Mouse (Mus musculus): ENCODE data around the gene Nav1.
"Not testable (repeated sequence)": the region's sequence is repeated elsewhere in the genome, so short reads cannot be mapped to it uniquely, and the experiment has no call there.

Nav1 gene

DNA sequence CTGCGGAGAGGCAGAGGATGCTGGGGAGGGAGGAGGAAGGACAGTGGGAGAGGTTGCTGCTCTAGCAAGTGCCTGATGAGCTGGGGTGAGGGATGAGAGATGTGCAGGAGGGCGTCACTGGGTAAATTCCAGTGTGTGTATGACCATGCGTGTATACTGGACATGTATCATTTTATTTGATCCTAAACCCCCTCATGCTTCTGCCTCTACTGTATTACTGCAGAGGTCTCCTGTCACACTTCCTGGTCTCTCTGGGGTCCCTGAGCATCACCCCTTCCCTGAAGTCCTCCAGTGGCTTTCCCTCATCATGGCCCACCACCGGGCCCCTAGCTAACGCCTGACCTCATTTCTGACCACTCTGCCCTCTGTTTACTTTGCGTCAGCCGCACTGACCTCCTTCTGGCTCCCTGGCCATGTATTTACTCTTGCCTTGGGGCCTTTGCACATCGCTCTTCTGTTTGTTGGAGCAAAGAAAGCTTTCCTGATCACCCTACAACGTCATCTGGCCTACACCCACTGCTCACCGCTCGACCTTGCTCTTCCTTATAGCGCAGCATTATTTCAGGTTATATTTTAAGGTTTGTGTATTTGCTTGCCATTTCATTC, 91.4 kb downstream of the Nav1 start:
- no peak for DNase-seq (ENCODE audit: low spot score)

DNA sequence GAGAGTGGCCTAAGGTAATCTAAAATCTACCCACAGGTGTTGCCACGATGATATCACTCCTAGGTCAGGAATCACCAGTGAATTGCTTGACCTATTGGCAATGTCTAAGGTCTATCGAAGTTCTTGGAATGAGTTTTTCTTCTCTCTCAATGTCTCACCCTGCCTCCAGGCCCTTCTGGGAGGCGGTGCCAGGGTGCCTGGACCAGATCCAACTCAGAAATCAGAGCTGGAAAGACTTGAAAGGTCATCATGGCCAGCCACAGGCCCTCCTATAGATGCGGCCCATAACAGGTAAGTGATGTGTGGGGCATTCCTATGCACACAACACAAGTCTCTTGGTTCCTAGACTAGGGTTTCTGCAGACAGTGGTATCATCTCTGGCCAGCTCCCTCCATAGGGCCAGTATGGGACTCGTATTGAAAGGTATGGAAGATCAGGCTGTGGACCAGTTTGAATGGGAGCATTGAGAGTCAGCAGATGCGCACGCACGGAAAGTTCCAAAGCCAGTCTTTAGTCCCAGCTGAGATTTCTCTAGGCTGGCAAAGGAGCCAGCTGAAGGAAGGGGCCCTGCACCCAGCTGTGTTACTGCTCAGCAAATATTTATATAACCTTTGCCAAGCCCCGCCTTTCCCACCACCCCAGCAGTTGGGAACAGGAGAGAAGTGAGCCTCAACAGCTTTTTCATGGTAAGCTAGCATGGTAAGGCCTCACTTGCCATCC, 92.0 kb downstream of the Nav1 start:
- no peak for DNase-seq (ENCODE audit: low spot score)

DNA sequence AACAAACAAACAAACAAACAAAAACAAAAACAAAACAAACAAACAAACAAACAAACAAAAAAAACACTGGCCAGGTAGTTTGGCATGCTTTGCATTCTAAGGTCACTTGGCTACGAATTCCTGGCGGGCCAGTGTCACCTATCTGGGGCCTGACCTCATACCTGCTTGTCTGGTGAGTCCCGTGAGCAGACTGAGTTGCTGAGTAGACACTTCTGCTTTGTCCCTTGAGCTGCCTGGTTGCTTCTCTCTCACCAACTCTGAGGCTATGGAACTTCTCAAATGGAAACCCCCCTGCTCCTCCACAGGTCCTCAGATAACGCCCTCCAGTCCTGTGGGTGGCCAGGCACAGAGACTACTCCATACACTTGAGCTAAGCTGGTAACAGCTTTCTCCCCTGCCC, 93.0 kb downstream of the Nav1 start:
- no peak for DNase-seq (ENCODE audit: low spot score)

DNA sequence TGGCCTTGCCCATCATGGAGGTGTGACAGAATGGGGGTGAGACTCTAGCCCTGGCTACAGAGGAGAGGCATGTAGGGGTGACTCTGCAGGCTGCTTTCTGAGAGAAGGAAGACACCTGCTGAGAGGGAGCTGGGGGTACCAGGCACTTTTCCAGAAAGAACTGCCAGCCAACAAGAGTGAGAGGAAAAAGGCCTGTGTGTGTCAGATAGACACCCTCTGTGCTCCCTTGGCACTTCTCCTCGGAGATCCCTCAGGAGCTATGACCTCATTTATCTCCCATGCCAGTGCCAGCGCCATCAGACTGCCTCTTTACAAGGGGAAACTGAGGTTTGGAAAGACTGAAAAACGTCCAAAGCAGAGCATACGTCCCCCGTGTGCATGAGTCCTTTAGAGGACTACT, 93.6 kb downstream of the Nav1 start:
- DNase-seq (ENCODE audit: low spot score) = no peak

DNA sequence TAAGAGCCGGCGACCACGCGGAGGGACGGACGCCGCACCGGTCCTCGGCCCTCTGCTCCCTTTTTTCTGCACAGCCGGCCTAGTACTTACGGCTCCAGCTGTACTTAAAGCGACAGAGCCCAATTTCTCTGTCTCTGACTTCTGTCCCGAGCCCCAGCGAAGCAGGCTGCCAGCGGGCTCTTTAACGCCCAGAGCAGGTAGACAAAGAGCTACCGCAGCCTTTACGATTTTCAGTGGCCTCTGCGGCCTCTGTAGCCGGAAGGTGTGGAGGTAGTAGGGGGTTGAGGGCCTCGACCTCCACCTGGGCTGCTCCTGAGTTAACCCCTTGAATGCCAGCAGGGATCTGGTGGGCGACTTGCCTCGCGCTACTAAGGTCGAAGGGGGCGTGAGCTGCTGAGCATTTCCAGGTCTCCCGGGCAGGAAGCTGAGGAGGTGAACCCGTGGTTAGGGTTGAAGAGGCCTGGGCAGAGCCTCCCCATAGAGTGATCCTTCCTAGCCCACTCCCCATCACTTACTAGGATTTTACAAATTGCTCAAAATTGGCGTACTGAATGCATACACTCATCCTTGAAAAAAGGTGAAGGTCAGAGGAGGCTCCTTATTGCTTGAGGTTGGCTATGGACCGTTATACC, 96.6 kb downstream of the Nav1 start:
- no peak for DNase-seq (ENCODE audit: low spot score)

DNA sequence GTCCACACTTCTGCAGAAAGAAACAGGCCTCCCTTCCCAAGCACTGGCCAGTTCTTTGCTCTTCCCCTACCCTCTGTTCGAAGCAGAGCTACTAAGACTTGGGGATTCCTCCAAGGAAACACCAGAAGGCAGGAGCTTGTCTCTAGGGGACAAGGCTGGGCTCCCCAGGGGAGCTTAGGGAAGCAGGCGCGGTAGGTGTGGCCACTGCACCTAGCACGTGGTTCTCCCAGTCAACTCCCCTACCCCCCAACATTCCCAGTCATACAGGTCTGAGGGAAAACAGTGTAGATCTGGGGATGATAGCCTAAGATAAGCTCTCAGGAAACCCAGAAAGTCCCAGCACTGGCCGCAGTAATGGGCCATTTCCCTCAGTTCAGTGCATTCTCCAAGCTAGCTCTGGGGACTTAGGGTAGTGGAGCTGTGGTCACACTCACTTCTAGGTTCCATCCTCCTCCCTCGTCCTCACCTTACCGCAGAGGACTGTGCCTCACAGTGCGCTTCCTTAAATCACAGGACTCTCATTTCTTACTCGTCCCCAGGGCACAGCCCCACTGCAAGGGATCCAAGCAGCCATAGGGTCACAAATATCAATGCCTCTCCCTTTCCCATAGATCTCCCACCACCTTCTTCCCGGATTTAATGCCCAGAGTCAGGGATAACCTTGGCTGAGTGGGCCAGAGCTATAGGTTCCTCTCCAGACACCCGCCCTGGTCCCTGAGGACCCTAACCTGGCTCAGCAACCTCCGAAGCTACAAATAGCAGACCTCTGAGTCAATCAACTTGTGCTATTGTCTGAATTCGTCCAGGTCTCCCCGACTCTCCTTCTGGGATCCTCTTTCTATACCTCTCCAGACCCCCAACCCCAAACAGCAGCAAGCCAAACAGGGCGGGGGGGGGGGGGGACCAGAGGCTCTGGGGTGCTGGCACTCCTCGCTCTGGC, 97.7 kb downstream of the Nav1 start:
- DNase-seq (ENCODE audit: low spot score) = no peak

DNA sequence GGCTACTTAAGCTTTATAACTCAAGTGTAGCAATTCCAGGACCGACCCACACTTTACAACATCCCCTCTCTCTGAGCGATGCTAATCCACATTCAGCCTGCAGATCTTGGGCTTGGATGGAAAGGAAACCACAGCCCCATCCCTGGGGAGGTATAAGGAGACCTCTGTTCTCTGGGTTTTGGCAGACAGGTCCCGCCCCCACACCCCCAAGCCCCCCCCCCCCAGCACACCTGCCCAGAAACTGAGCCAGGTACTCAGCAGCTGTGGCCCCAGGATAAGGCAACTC, 98.8 kb downstream of the Nav1 start:
- no peak for DNase-seq (ENCODE audit: low spot score)

DNA sequence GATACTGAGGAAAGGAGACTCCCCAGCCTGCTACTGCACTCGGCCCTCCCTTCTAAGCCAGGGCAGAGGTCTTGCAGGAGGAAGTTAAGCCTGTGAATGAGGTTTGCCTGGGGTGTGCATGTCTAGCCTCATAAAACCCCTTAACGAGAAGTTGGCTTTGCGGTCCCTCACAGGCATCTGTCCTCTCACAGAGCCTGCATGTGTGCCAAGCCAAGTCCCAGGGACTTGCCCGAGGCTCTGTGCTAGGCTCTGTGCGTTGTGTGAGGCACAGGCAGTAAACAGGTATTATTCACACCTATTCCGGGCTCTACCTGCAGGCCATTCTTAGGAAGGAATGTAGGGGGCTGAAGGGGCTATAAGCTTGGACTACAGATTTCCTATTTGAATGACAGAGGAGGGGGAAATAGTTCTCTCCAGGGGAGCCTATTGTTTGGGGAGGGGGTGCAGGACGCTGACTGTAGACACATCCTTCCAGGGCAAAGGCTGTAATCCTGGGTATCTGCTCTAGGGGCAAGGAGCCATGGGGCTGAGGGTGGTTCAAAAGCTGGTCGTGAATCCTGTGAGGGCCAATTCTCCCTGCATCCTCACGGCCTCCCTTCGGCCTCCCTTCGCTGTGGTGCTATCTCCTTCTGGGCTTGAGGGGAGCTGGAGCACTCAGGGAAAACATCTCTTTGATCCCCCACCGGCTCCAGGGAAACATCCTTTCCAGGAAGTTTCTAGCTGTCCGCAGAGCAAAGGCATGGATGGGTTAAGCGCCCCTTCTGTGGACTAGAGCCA, 99.3 kb downstream of the Nav1 start:
- DNase-seq (ENCODE audit: low spot score) = no peak

DNA sequence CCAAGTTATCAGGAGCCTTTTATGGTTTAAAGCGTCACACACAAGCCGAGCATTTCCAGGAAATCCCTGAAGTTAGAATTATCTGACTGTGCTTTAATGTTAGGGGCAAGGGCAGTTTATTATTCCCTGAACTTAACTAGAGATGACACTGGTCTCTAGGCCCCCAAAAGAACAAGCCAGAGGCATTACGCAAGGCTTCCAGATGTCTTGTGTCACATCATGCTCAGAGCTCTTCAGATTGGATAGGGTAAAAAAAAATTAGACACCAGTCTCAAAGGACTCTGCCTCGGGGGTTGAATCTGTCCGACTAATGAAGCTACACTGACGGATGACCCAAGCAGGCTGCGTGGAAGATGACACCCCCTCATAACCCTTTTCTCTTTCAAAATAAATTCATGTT, 101.6 kb downstream of the Nav1 start:
- no peak for DNase-seq (ENCODE audit: low spot score)

DNA sequence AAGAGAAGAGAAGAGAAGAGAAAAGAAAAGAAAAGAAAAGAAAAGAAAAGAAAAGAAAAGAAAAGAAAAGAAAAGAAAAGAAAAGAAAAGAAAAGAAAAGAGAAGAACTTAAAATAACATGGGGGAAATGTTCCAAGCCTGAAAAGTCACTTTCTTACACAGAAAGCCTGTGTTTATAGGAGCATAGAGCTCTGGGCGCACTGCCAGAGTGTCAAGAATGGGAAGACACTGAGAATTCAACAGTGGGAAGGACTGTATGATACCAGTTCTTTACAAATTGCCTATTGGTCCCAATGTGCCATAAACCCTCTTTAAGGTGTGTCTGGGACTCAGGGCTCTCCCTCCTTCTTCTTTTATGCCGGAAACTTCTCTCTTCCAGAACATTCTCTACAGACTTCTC, 103.7 kb downstream of the Nav1 start:
- DNase-seq (ENCODE audit: low spot score) = no peak

DNA sequence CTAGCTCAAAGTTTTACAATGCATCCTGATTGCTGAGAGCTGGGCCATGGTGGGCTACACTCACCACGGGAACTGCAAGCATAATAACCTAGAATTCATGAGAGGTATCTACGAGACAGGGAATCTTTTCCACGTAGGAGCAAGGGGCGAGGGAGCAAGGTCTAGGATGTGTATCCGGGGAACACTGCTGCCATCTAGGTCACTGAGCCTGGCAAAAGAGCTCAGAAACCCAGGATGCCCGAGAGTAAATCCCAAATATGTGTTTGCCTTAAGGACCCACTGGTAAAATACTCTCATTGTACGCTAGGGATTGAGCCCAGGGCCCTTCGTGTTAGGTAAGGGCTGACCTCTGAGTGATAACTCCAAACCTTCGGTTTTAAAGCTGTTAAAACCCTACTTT, 104.3 kb downstream of the Nav1 start:
- DNase-seq (ENCODE audit: low spot score) = no peak

DNA sequence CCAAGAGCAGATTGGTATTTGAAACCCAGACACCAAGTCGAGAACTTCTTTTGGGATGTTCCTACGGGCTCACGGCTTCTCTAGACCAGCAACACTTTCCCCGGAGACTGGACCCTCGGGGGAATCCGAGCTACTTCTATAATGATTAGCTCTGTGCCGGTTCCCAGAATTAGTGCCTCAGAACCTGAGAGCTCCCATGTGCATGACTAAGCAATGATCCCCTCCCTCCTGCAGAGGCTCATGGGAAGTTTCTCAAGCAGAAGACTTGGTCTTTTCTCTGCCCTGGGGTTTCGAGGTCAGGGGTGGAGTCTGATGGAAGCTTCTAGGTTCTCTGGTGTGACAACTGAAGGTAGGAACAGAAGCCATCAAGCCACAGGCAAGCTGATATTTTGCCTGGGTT, 105.0 kb downstream of the Nav1 start:
- DNase-seq (ENCODE audit: low spot score) = no peak

DNA sequence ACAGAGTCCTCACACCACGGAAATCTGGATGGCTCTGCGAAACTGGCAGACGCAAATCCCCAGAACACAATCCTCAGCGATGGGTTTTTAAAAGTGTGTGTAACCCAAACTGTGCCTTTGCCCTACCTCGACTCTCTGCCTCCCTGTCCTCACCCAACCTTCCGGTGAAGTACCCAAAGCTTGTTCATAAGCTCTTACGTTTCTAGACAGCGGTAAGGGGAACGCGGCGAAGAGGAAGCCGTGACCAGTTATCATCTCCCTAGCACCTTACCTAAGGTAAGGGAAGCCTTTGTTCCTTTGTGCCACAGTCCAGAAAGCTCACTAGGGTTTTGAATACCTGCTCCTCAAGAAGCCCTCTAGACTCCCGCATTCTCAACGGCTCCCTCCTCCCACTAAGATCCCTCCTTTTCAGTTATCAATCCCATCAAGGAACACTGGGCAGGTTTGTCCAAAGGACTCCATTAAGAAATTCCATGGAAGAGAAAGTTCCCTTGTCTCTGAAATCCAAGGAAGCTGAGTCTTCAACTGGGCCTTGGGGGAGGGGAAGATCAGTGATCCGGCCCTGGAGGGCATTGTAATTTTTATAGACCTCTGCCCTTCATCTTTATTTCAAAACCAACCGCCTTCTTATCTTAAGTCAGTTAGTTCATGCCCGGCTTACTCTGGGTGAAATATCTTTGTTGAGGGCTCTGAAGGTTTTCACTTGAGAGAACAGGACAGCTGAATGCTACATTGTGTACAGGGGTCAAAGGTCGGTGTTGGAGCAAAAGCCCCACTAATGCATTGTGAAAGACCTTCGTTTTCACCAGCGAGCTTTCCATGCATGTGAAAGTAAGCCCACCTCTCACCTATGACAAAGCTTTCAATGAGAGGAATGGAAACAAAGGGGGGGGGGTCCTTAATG, 108.4 kb downstream of the Nav1 start:
- DNase-seq (ENCODE audit: low spot score) = no peak

DNA sequence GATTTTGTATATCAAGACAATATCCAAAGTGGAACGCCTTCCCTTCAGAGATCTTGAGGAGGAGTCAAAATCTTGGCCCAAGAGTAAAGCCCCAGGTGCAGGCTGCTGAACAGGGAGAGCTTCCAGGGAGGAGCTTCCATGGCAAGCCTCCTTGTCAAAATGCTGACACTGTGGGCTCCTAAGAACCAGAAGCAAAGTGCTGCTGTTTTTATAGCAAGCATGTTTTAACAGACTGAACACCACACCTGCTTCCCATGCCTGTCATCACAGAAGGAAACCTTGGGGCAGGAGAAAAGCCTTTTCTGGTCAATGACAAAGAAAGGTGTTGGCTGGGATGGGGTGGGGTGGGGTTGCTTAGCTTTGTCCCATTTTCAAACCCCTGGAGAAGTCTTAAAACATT, 112.0 kb downstream of the Nav1 start:
- DNase-seq (ENCODE audit: low spot score) = no peak

DNA sequence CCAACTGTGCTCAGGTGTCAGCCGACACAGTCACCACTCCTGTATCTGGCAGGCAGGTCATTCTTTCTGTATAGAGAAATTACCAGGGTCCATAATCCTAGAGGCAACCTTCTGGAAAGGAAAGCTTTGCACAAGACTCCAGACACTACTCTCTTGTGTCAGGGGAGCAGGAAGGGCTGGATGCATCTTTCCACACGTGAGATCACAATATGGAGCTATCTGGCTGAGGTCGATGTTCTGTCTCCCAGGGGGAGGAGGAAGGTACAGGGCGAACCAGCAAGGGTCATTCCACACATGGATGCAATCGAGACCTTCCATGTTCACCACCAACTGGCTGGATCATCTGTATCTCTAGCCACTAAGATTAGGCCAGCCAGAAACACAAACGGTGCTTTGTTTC, 113.2 kb downstream of the Nav1 start:
- DNase-seq (ENCODE audit: low spot score) = no peak

DNA sequence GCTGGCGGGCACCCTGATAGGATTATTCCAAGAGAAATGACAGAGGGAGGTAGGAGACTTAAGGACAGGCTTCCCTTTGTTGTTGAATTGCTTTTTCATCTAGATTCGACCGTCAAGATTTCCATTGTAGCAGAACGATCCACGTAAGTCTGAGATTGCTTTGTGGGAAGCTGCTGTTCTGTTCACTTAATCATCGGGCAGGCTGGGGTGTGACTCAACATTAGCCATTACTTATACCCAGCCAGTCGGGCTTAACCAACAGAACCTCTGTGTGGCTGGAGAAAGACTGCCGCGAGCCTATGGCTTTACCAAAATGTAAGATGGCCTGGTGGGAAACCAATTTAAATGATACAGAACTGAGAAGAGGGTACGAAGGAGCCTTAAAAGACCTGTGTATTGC, 114.7 kb downstream of the Nav1 start:
- no peak for DNase-seq (ENCODE audit: low spot score)

DNA sequence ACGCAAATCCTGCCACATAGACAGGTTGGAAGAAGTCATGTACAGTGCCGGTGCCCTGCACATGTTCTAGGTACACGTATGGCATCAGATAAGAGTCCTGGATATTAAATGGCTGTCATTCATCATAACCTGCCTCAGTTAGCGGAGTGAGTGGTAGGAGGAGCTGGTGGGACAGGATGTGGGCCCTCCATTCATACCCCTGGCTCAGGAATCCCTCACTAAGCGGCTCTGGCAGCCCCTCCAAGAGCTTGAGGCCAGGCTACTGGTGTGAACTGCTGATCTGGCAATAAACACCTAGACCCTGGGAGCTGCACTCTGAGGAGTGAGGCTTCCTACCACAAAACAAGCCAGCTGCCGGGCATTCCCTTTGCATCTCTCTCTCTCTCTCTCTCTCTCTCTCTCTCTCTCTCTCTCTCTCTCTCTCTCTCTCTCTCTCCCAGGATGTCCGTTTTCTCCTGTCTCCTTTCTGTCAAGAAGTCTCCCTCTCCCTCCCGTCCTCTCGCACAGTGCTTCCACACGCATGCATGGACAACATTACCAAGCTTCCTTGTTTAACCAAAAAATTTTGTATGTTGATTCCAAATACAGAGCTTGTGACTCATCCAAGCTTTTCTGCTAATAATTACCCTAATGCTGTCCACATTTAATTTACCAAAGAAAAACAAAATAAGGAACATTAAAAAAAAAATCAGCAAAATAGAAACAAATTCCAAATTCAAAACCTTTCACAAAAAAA, 116.0 kb downstream of the Nav1 start:
- no peak for DNase-seq (ENCODE audit: low spot score)

DNA sequence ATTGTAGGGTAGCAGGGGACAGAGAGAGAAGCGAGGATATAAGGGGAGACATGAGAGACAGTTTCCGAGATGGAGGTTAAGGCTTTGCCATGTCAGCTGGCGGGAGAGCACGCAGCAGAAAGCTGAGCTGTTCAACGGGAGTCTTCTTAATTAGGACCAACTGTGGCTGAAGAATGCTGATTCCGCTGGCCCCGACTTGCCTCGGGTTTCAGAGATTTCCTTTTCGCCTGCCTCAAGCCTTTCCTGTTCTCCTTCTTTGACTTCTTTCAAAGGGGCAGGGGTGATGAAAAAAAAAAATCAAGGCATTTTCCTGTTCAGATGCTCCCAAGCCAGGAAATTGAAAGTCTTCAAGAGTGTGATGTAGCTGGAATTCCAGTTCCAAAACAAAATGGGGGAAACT, 118.2 kb downstream of the Nav1 start:
- DNase-seq (ENCODE audit: low spot score) = no peak

DNA sequence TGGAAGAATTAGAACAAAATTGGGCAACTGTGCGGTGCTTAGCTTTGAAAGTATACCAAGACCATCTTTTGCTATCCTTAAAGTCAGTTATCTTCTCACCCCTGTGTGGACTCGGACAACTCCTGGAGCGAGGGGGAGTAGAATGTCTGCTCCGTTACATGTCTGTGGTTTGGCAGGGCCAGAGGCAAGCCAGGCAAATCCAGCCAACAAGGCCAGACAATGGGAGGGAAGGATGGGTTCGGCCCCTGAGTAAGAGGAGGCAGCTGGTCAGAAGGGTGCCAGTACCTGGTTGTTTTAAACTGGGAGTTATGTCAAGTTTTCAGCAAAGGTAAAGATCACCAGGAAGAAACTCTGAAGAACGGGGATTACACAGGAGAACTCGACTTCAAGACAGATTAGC, 121.9 kb downstream of the Nav1 start:
- no peak for DNase-seq (ENCODE audit: low spot score)

DNA sequence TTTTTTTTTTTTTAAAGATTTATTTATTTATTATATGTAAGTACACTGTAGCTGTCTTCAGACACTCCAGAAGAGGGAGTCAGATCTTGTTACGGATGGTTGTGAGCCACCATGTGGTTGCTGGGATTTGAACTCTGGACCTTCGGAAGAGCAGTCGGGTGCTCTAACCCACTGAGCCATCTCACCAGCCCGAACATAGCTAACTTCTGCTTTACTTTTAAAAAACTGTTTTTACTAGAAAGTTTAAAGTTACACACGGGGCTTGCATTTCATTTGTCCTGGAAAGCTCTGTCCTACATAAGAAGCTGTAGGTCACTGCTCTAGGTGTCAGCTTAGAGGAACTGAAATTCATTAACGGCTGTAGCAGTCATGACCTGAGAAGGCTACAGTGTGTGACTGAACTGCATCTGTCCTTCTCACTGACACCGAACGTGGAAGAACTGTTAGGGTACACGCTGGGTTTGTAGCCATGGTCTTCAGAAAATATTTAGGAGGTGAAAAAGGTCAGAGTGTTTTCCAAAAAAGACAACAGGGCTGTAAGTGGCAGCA, 122.5 kb downstream of the Nav1 start:
- DNase-seq (ENCODE audit: low spot score) = not testable (repeated sequence)
